Mouse (Mus musculus): ENCODE results near the gene Gm6760. TPM values are rescaled to one million over a fixed set of nuclear protein-coding genes. Genes with fewer than 3 reads are reported as not detected.

The Gm6760 gene
- not detected in 2 replicates for polyA plus RNA-seq (2014; fragmentation: Nextera tagmentation; extraction: Ambion mirVana)

- 85% methylated on average over 2 of the region's 2 CpGs for WGBS
These were observed at the start of gene Gm6760 for GRCm38 (mm10) chrX:64152098-64152497. Gene Gm6760 (minus strand): TSS chrX:64152198.

GRCm38 (mm10) chrX:64181246-64181645 lies 29.2 kb upstream of the Gm6760 start:
- Histone ChIP-seq H3K27ac (ENCODE audit: low read depth, low read length) (no peak overlapping the region), H3K9ac (ENCODE audit: low read depth, low read length) (no peak overlapping the region), H3K4me2 (replicated peaks; ENCODE audit: low read depth, low read length) (no peak overlapping the region), H3K36me3 (ENCODE audit: control insufficient read depth, insufficient read depth, low read length) (no peaks in the 10 kb centered on the region), H3K27me3 (ENCODE audit: control insufficient read depth, insufficient read depth, low read length) (no peaks in the 10 kb centered on the region), H3K4me3 (ENCODE audit: low read depth, low read length) (no peak overlapping the region), H3K4me1 (replicated peaks; ENCODE audit: control insufficient read depth, insufficient read depth, low read length) (no peaks in the 10 kb centered on the region), H3K9me3 (ENCODE audit: control insufficient read depth, low read length) (no peaks in the 10 kb centered on the region)
- no peak for DNase-seq (ENCODE audit: low spot score)
- ATAC-seq (ENCODE audit: low FRiP score): no peak

More at GRCm38 (mm10) chrX:64152098-64152497, at the start of gene Gm6760:
- H3K4me2 ChIP-seq (replicated peaks; ENCODE audit: low read depth, low read length): no peak within 1 kb of the TSS
- no peaks in the 10 kb centered on the region for H3K27me3 ChIP-seq (ENCODE audit: control insufficient read depth, insufficient read depth, low read length)
- DNase-seq (ENCODE audit: low spot score) (no peak), ATAC-seq (ENCODE audit: low FRiP score) (no peak)
- no peaks in the 10 kb centered on the region for H3K9me3 ChIP-seq (ENCODE audit: control insufficient read depth, low read length)
- H3K4me1 ChIP-seq (replicated peaks; ENCODE audit: control insufficient read depth, insufficient read depth, low read length): no peaks in the 10 kb centered on the region
- H3K27ac ChIP-seq (ENCODE audit: low read depth, low read length): no peak within 1 kb of the TSS
- no peak within 1 kb of the TSS for H3K4me3 ChIP-seq (ENCODE audit: low read depth, low read length)
- no peak within 1 kb of the TSS for H3K9ac ChIP-seq (ENCODE audit: low read depth, low read length)
- no peaks in the 10 kb centered on the region for H3K36me3 ChIP-seq (ENCODE audit: control insufficient read depth, insufficient read depth, low read length)

GRCm38 (mm10) chrX:64173248-64173647 lies 21.2 kb upstream of the Gm6760 start, which contains the start of gene 3830417A13Rik:
Gene 3830417A13Rik (plus strand): TSS chrX:64173548.
- no peak for DNase-seq (ENCODE audit: low spot score)
- Histone ChIP-seq H3K36me3 (ENCODE audit: control insufficient read depth, insufficient read depth, low read length) (no peaks in the 10 kb centered on the region), H3K4me1 (replicated peaks; ENCODE audit: control insufficient read depth, insufficient read depth, low read length) (no peaks in the 10 kb centered on the region), H3K27ac (ENCODE audit: low read depth, low read length) (no peak within 1 kb of the TSS), H3K9ac (ENCODE audit: low read depth, low read length) (no peak within 1 kb of the TSS), H3K9me3 (ENCODE audit: control insufficient read depth, low read length) (no peaks in the 10 kb centered on the region), H3K4me2 (replicated peaks; ENCODE audit: low read depth, low read length) (no peak within 1 kb of the TSS), H3K4me3 (ENCODE audit: low read depth, low read length) (no peak within 1 kb of the TSS), H3K27me3 (ENCODE audit: control insufficient read depth, insufficient read depth, low read length) (no peaks in the 10 kb centered on the region)
- 88% methylated on average over 11 of the region's 11 CpGs for WGBS
- no peak for ATAC-seq (ENCODE audit: low FRiP score)

Other genes starting within 250 kb of the Gm6760 start
- 1.1 and 1.6 TPM in 2 replicates for gene 3830417A13Rik, start 21.4 kb upstream of the Gm6760 start, polyA plus RNA-seq (2014; fragmentation: Nextera tagmentation; extraction: Ambion mirVana)
- gene Slitrk4, start 124.8 kb upstream of the Gm6760 start, polyA plus RNA-seq (2014; fragmentation: Nextera tagmentation; extraction: Ambion mirVana): 2.6 and 3.7 TPM in 2 replicates

Data from hindbrain, embryonic 11.5 days (tissue).